Mouse (Mus musculus): ENCODE data around the gene Actn2. TPM values are rescaled to one million over a fixed set of nuclear protein-coding genes. Genes with fewer than 3 reads are reported as not detected.

Gene Actn2
- 0.73 and 1.2 TPM in 2 replicates for polyA plus RNA-seq (2016; fragmentation: Nextera tagmentation; extraction: Ambion mirVana)

DNA sequence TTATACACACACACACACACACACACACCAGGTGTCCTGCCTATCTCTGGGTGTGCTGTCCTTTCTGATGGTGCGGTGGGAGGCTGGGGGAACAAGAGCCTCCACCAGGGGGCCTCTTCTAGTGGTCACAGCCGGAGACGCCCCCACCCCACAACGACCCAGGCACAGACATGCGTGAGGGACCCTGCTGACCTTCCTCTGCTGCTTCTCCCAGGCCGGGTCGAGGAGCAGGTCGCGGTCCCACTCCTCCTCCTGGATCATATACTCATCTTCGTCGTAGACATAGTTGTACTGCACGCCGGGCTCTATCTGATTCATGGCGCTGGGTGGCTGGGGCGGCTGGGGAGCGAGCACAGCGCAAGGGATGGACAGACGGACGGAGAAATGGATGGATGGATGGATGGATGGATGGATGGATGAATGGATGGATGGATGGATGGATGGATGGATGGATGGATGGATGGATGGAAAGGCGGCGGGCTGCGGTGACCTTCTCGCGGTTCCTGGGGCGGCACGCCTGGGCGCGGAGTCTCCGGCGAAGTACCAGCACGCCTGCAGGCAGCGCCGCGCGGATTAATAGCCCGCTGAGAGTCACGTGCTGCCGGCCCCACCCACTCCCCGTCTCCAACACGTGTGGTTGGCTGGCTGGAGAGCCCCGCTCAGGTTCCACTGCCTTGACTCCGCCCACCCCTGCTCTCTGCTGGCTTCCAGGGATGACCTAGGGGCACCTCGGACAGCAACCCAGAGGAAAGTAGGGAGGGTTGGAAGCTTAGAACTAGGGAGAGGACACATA is at the start of gene Actn2:
TSS of gene Actn2 (minus strand) at position 578 of the 793 bp plus-strand sequence.
- WGBS, result under 1% methylated on average over 43 of the region's 43 CpGs

DNA sequence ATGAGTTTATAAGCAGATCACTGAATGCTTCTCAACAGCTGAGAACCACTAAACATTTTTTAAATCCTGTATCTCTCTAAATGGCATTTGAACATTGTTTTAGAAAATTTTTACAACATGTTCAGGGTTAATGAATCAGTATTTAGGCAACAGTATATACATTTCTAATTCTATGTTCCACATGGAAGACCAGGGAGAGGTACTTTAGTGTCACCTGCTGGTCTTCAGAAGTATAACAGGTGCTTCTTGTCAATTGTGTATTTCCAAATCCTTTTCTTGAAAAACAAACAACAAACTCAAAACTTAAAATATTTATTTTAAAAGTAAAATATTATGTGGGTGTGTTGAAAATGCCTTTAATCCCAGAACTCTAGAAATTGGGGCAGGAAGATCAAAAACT is 45.7 kb upstream of the Actn2 start:
- Histone ChIP-seq H3K9ac (replicated peaks) (no peak overlapping the region), H3K36me3 (no peaks in the 10 kb centered on the region), H3K9me3 (no peaks in the 10 kb centered on the region), H3K27ac (replicated peaks) (no peak overlapping the region), H3K4me1 (no peaks in the 10 kb centered on the region), H3K4me2 (replicated peaks) (no peak overlapping the region), H3K27me3 (no peaks in the 10 kb centered on the region; the same call in 1 of the 2 replicates), H3K4me3 (no peak overlapping the region)
- no peak for ATAC-seq (ENCODE audit: low FRiP score, low read depth)

More for the DNA sequence above, at the start of gene Actn2:
- no peaks in the 10 kb centered on the region for H3K9me3 ChIP-seq
- peak within 1 kb of the TSS; percentile 47 for H3K4me3 ChIP-seq
- no peak within 1 kb of the TSS for H3K27ac ChIP-seq (replicated peaks)
- H3K4me1 ChIP-seq, result 0 out of 2 replicates have a peak, but pooled peaks cover 4% of the 10 kb centered on the region
- no peaks in the 10 kb centered on the region; the same call in 1 of the 2 replicates for H3K27me3 ChIP-seq
- peak within 1 kb of the TSS; percentile 63 for H3K4me2 ChIP-seq (replicated peaks)
- ATAC-seq (ENCODE audit: low FRiP score, low read depth), result peak; percentile 99
- H3K9ac ChIP-seq (replicated peaks), result peak within 1 kb of the TSS; percentile 61
- H3K36me3 ChIP-seq, result no peaks in the 10 kb centered on the region

DNA sequence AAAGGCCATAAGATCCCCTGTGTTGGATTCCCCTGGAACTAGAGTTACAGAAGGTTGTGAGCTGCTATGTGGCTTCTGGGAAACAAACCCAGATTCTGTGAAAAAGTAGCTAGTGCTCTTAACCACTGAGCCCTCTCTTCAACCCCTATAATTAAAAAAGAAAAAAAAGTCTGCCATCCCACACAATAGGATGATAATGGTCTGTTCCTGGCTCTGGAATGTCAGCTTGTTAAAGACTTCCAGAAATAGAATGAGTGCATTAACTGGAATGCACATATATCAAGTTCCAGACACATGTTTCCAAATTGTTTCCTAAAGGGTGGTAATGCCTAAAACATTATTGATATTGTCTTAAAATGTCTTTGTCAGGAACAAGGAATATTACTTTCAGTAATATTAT is 44.2 kb upstream of the Actn2 start:
- Histone ChIP-seq H3K4me3 (no peak overlapping the region), H3K9me3 (no peaks in the 10 kb centered on the region), H3K4me2 (replicated peaks) (no peak overlapping the region), H3K27me3 (no peaks in the 10 kb centered on the region; the same call in 1 of the 2 replicates), H3K4me1 (no peaks in the 10 kb centered on the region), H3K27ac (replicated peaks) (no peak overlapping the region), H3K9ac (replicated peaks) (no peak overlapping the region), H3K36me3 (no peaks in the 10 kb centered on the region)
- no peak for ATAC-seq (ENCODE audit: low FRiP score, low read depth)

DNA sequence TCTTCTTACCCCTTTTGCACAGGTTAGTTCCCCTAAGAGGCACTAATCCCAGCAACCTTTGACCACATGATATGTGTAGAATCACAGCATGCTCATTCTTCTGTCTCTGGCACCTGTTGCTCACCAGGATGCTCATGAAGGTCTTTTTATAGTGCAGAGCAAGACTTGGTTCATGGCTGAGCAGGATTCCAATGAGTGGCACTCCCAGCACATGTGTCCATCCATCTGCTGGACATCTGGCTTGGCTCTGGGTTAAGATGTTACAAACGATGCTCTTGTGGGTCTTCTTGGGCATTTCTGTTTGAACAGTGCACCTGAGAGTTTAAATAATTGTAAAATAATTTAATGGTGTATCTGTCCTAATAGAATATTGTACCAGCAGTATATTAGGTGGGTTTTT is 36.2 kb upstream of the Actn2 start:
- no peaks in the 10 kb centered on the region for H3K9me3 ChIP-seq
- no peaks in the 10 kb centered on the region for H3K36me3 ChIP-seq
- WGBS, result 82% methylated on average over 1 of the region's 1 CpGs
- no peaks in the 10 kb centered on the region for H3K27me3 ChIP-seq
- no peaks in the 10 kb centered on the region for H3K4me1 ChIP-seq
- no peak overlapping the region for H3K4me3 ChIP-seq
- no peak overlapping the region for H3K4me2 ChIP-seq (replicated peaks)
- no peak overlapping the region for H3K27ac ChIP-seq (replicated peaks)
- no peak for ATAC-seq (ENCODE audit: low FRiP score, low read depth)
- no peak overlapping the region for H3K9ac ChIP-seq (replicated peaks)

DNA sequence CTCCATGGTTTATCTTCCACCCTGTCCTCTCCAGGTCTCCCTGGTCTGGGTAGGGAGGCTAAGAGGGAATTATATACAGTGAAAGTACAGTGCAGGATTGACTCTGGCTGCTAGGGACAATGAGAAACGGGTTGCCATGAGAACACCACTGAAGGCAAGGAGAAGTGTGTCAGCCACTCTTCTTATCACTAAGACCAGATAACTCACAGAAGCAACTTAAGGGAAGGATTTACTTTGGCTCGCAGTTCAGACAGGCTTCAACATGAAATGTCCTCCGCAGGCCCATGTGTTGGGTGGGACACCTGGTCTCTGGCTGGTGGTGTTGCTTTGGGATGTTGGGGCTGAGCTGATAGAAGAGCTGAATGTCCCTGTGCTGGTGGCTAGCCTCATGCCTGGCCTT is 32.2 kb upstream of the Actn2 start:
- no peak overlapping the region for H3K27ac ChIP-seq (replicated peaks)
- no peak overlapping the region for H3K4me2 ChIP-seq (replicated peaks)
- no peaks in the 10 kb centered on the region for H3K9me3 ChIP-seq
- 85% methylated on average over 3 of the region's 3 CpGs for WGBS
- no peaks in the 10 kb centered on the region for H3K4me1 ChIP-seq
- H3K27me3 ChIP-seq, result no peaks in the 10 kb centered on the region
- no peak overlapping the region for H3K9ac ChIP-seq (replicated peaks)
- no peak overlapping the region for H3K4me3 ChIP-seq
- ATAC-seq (ENCODE audit: low FRiP score, low read depth), result no peak
- H3K36me3 ChIP-seq, result no peaks in the 10 kb centered on the region

DNA sequence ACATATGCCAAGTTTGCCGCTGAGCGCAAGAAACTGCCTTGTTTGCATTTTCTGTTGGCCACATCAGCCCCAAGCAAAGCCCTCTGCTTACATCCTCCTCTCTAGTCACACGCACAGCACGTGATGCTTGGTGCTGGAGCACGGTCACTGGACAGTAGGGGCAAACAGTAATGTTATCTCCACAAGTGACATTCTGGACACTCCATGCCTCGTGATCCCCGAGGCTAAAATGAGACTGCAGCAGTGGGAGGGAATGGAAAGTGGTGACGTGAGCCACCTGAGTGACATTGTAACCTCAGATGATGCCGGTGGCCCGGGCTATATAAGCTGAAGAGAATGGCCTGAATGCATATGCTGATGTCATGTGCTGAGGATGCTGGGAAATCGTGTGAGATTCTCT is 29.4 kb upstream of the Actn2 start:
- Histone ChIP-seq H3K4me2 (replicated peaks) (no peak overlapping the region), H3K36me3 (no peaks in the 10 kb centered on the region), H3K4me3 (no peak overlapping the region), H3K4me1 (no peaks in the 10 kb centered on the region), H3K27ac (replicated peaks) (no peak overlapping the region), H3K9me3 (no peaks in the 10 kb centered on the region), H3K9ac (replicated peaks) (no peak overlapping the region), H3K27me3 (no peaks in the 10 kb centered on the region)
- no peak for ATAC-seq (ENCODE audit: low FRiP score, low read depth)
- WGBS, result 83% methylated on average over 11 of the region's 11 CpGs

DNA sequence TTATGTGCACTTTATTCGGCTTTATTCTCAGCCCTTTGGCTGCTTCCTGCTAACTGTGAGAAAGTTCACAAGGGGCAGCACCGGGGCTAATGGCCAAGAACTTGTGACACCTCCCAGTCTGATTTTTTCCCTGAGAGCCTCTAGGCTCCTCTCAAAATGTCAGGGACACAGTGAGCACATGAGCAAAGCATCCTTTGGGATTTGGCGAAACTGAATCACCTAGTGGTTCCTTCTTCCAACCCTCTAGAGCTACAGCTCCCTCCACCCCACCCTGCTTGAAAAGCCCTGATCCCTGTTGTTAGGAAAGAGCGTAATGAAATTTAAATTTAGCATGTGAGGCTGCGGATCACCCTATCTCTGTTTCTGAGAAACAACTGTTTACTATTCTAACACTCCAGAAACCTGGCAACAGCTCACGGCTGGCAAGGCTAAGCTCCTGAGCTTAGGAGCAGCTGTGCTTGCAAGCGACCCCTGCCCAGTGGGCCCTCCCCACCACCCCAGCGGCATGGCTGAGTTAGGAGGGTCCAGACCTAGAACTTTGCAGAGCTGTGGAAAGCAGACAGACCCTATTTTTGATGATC is 28.6 kb upstream of the Actn2 start:
- no peaks in the 10 kb centered on the region for H3K4me1 ChIP-seq
- H3K36me3 ChIP-seq, result no peaks in the 10 kb centered on the region
- no peak overlapping the region for H3K4me2 ChIP-seq (replicated peaks)
- no peak overlapping the region for H3K9ac ChIP-seq (replicated peaks)
- H3K4me3 ChIP-seq, result no peak overlapping the region
- H3K27me3 ChIP-seq, result no peaks in the 10 kb centered on the region
- WGBS, result 58% methylated on average over 8 of the region's 8 CpGs
- H3K9me3 ChIP-seq, result no peaks in the 10 kb centered on the region
- H3K27ac ChIP-seq (replicated peaks), result no peak overlapping the region
- ATAC-seq (ENCODE audit: low FRiP score, low read depth), result no peak

DNA sequence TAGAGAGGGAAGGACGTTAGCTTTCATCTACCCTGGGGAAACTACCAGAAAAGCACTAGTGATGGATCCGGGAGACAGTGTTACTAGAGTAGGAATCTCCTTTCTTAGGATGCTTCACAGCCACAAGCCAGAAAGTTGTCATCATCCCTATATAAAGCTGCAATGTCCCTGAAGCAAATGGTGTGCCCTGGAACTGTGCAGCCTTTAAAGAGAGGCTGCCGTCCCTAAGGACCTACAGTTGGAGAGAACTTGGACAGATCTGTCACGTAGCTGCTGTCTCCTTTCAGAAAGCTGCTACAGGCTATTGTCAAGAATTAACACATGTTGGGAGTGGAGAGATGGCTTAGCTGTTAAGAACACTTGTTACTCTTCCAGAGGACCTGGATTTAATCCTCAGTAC is 20.9 kb upstream of the Actn2 start:
- H3K4me3 ChIP-seq, result no peak overlapping the region
- no peaks in the 10 kb centered on the region for H3K36me3 ChIP-seq
- no peak for ATAC-seq (ENCODE audit: low FRiP score, low read depth)
- H3K4me2 ChIP-seq (replicated peaks), result no peak overlapping the region
- H3K4me1 ChIP-seq, result no peaks in the 10 kb centered on the region
- no peak overlapping the region for H3K9ac ChIP-seq (replicated peaks)
- WGBS, result 86% methylated on average over 4 of the region's 4 CpGs
- H3K27ac ChIP-seq (replicated peaks), result no peak overlapping the region
- no peaks in the 10 kb centered on the region for H3K27me3 ChIP-seq
- H3K9me3 ChIP-seq, result no peaks in the 10 kb centered on the region

DNA sequence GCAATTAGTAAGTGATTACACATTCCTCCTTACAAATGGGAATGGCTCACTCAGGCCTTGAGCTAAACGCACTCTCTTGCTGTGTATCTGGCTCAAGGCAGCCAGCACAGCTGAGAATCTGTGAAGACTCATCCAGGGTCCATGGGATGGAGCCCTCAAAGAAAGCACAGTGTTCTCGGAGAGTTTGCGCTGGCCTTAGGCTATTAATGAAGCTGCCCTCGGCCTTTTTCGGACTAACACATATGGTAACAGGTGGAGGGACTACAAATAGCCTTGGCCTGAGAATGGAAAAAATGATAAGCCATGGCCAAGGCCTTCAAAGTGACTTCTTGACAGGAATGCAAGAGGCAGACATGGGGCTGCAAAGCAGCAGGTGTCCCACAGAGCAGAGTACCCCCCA is 17.0 kb upstream of the Actn2 start:
- Histone ChIP-seq H3K4me3 (no peak overlapping the region), H3K27ac (replicated peaks) (no peak overlapping the region), H3K36me3 (no peaks in the 10 kb centered on the region), H3K4me1 (no peaks in the 10 kb centered on the region), H3K27me3 (no peaks in the 10 kb centered on the region), H3K9me3 (no peaks in the 10 kb centered on the region), H3K9ac (replicated peaks) (no peak overlapping the region), H3K4me2 (replicated peaks) (no peak overlapping the region)
- ATAC-seq (ENCODE audit: low FRiP score, low read depth), result no peak
- 85% methylated on average over 5 of the region's 5 CpGs for WGBS

DNA sequence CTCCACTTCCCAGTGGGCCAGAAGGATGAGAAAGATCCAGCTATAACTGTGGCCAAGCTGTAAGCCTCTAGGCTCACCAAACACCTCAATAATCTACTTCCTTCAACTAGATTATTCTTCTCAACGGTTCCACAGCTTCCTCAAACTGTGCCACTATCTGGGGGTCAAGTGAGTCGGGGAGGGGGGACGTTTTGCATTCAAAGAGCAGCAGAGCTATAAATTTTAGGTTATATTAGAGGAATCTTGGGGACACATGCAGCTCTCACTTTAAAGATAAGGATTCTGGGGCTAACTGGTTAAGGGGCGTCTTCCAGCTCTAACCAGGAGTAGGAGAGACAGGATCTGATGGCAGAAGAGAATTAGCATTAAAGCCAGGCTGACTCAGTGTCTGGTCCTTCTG is 15.6 kb upstream of the Actn2 start:
- 73% methylated on average over 4 of the region's 4 CpGs for WGBS
- no peaks in the 10 kb centered on the region for H3K9me3 ChIP-seq
- no peak overlapping the region for H3K9ac ChIP-seq (replicated peaks)
- H3K36me3 ChIP-seq, result no peaks in the 10 kb centered on the region
- no peaks in the 10 kb centered on the region for H3K27me3 ChIP-seq
- ATAC-seq (ENCODE audit: low FRiP score, low read depth), result no peak
- H3K27ac ChIP-seq (replicated peaks), result no peak overlapping the region
- H3K4me2 ChIP-seq (replicated peaks), result no peak overlapping the region
- no peak overlapping the region for H3K4me3 ChIP-seq
- no peaks in the 10 kb centered on the region for H3K4me1 ChIP-seq

DNA sequence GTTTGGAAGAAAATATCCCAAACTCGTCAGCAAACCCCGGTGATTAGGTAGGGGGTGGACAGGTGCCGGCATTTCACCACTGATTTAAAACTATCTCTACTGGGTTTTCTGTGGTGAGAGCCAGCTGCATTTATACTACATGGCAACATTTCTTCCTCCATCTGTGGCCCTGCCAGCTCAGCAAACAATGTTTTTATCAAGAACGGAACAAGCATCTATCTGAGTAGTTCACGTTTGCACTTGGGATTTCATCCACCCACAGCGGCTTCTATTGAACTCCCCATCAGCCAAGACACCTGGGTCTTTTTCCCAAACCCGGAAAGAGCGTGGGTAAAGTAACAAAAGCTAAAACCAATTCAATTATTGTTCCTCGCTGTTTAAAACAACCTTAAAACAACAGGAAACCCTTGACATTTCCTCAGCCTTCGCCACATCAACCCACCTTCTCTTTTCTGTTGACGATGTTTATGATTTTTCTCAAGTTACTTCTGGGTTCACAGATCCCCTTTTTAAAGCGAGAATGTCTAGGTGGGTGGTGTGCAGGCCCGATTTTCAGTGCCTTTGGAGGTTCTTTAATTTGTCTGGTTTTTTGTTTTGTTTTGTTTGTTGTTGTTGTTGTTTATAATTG is 8.8 kb upstream of the Actn2 start:
- H3K4me2 ChIP-seq (replicated peaks), result no peak overlapping the region
- ATAC-seq (ENCODE audit: low FRiP score, low read depth), result no peak
- H3K9me3 ChIP-seq, result no peaks in the 10 kb centered on the region
- H3K27ac ChIP-seq (replicated peaks), result no peak overlapping the region
- H3K36me3 ChIP-seq, result no peaks in the 10 kb centered on the region
- H3K4me1 ChIP-seq, result no peaks in the 10 kb centered on the region
- H3K9ac ChIP-seq (replicated peaks), result no peak overlapping the region
- H3K4me3 ChIP-seq, result no peak overlapping the region
- H3K27me3 ChIP-seq, result no peaks in the 10 kb centered on the region
- 79% methylated on average over 13 of the region's 13 CpGs for WGBS

DNA sequence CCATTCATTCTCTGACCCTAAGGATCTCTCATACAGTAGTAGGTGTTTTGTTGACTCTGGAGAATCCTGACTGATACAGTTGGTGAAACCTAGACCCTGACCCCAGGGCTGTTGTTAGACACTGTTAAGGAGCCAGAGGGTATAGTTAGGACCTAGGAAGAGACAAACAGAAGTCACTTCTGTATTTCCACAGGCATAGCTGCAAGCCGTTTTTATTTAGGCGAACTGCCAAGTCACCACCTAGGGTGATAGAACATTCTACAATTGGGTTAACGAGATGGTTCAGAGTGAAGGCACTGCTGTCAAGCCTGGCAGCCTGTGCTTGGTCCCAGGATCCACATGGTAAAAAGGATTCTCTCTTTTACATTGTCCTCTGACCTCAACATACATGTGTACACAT is 6.3 kb upstream of the Actn2 start:
- 83% methylated on average over 3 of the region's 3 CpGs for WGBS
- H3K4me1 ChIP-seq, result no peaks in the 10 kb centered on the region
- no peak for ATAC-seq (ENCODE audit: low FRiP score, low read depth)
- no peaks in the 10 kb centered on the region for H3K9me3 ChIP-seq
- H3K36me3 ChIP-seq, result no peaks in the 10 kb centered on the region
- H3K9ac ChIP-seq (replicated peaks), result no peak overlapping the region
- H3K4me2 ChIP-seq (replicated peaks), result no peak overlapping the region
- no peak overlapping the region for H3K27ac ChIP-seq (replicated peaks)
- H3K4me3 ChIP-seq, result no peak overlapping the region
- no peaks in the 10 kb centered on the region for H3K27me3 ChIP-seq
